Mouse (Mus musculus) bone marrow macrophage, adult 2 months (primary cell): ENCODE measurements around the gene Cep170b. TPM values are rescaled to one million over a fixed set of nuclear protein-coding genes. Genes with fewer than 3 reads are reported as not detected.

Experiments
- H3K27ac ChIP-seq: 2 replicates; pipeline ENCODE4 v1.5.1; 2012; ENCODE audit warnings: low read depth, low read length; ENCODE audit not compliant: insufficient read depth
- H3K4me1 ChIP-seq: 2 replicates; pipeline ENCODE4 v1.6.1; 2012; ENCODE audit warnings: low read length; ENCODE audit not compliant: control insufficient read depth, insufficient read depth
- H3K4me3 ChIP-seq: 2 replicates; pipeline ENCODE4 v1.5.1; 2012; ENCODE audit warnings: mild to moderate bottlenecking, low read length, moderate library complexity; ENCODE audit not compliant: insufficient read depth
- CTCF ChIP-seq: IDR thresholded peaks from 2 replicates; pipeline ENCODE4 v1.5.1; 2012; ENCODE audit warnings: low read depth, mild to moderate bottlenecking, low read length, moderate library complexity
- POLR2A ChIP-seq: IDR thresholded peaks from 2 replicates; pipeline ENCODE4 v1.6.1; 2012; ENCODE audit warnings: mild to moderate bottlenecking, low read depth, low read length, borderline replicate concordance
- polyA plus RNA-seq: library from polyadenylated mRNA; stranded (reverse); fragments of >200 nt; gene quantifications from 2 replicates; pipeline ENCODE4 v1.2.4, GENCODE M21; 2012; ENCODE audit not compliant: missing spikeins, insufficient read depth, insufficient read length

Gene Cep170b
- polyA plus RNA-seq, 1 experiment, result 8.5 TPM

GRCm38 (mm10) chr12:112769751-112770150 is 49.5 kb downstream of the Cep170b start:
- no peak overlapping the region for H3K4me3 ChIP-seq
- no peak overlapping the region for H3K27ac ChIP-seq
- no peak for TF ChIP-seq POLR2A
- TF ChIP-seq CTCF, result no peak
- no peaks in the 10 kb centered on the region for H3K4me1 ChIP-seq

- no peak overlapping the region for H3K4me3 ChIP-seq
Observed at GRCm38 (mm10) chr12:112770396-112770795, 50.1 kb downstream of the Cep170b start.

GRCm38 (mm10) chr12:112772306-112772705 is 52.1 kb downstream of the Cep170b start:
- TF ChIP-seq CTCF (no peak), POLR2A (no peak)

More at GRCm38 (mm10) chr12:112770396-112770795, 50.1 kb downstream of the Cep170b start:
- TF ChIP-seq POLR2A (no peak), CTCF (no peak)
- no peak overlapping the region for H3K27ac ChIP-seq
- no peaks in the 10 kb centered on the region for H3K4me1 ChIP-seq

GRCm38 (mm10) chr12:112773366-112773765 is 53.1 kb downstream of the Cep170b start:
- Histone ChIP-seq H3K4me1 (no peaks in the 10 kb centered on the region), H3K4me3 (no peak overlapping the region), H3K27ac (no peak overlapping the region)
- TF ChIP-seq POLR2A (no peak), CTCF (no peak)

More at GRCm38 (mm10) chr12:112772306-112772705, 52.1 kb downstream of the Cep170b start:
- Histone ChIP-seq H3K27ac (no peak overlapping the region), H3K4me1 (no peaks in the 10 kb centered on the region), H3K4me3 (no peak overlapping the region)

GRCm38 (mm10) chr12:112774026-112774425 is 53.8 kb downstream of the Cep170b start:
- Histone ChIP-seq H3K4me3 (no peak overlapping the region), H3K4me1 (no peaks in the 10 kb centered on the region), H3K27ac (no peak overlapping the region)
- TF ChIP-seq CTCF, result no peak
- no peak for TF ChIP-seq POLR2A

- no peaks in the 10 kb centered on the region for H3K4me1 ChIP-seq
- no peak overlapping the region for H3K27ac ChIP-seq
- TF ChIP-seq CTCF, result no peak
- TF ChIP-seq POLR2A, result no peak
- H3K4me3 ChIP-seq, result no peak overlapping the region
Observed at GRCm38 (mm10) chr12:112774481-112774880, 54.2 kb downstream of the Cep170b start.

- TF ChIP-seq CTCF, result no peak
- TF ChIP-seq POLR2A, result no peak
- H3K4me1 ChIP-seq, result peaks cover 21% of the 10 kb centered on the region
- no peak overlapping the region for H3K27ac ChIP-seq
- H3K4me3 ChIP-seq, result no peak overlapping the region
Observed at GRCm38 (mm10) chr12:112791026-112791425, 70.8 kb downstream of the Cep170b start.

- Histone ChIP-seq H3K27ac (peak overlapping the region; percentile 79), H3K4me1 (peaks cover 44% of the 10 kb centered on the region)
Observed at GRCm38 (mm10) chr12:112793601-112794355, 73.5 kb downstream of the Cep170b start.

GRCm38 (mm10) chr12:112794356-112794816 is 74.1 kb downstream of the Cep170b start:
- Histone ChIP-seq H3K4me3 (peak overlapping the region; percentile 57), H3K4me1 (peaks cover 44% of the 10 kb centered on the region)

More at GRCm38 (mm10) chr12:112793601-112794355, 73.5 kb downstream of the Cep170b start:
- peak overlapping the region; percentile 57 for H3K4me3 ChIP-seq
- TF ChIP-seq CTCF (no peak), POLR2A (no peak)

GRCm38 (mm10) chr12:112794998-112795397 is 74.7 kb downstream of the Cep170b start:
- Histone ChIP-seq H3K27ac (peak overlapping the region; percentile 79), H3K4me1 (peaks cover 49% of the 10 kb centered on the region), H3K4me3 (peak overlapping the region; percentile 57)
- TF ChIP-seq POLR2A (no peak), CTCF (no peak)

More at GRCm38 (mm10) chr12:112794356-112794816, 74.1 kb downstream of the Cep170b start:
- TF ChIP-seq CTCF (no peak), POLR2A (no peak)
- peak overlapping the region; percentile 79 for H3K27ac ChIP-seq
